Mouse (Mus musculus) midbrain, embryonic 14.5 days (tissue): ENCODE measurements at regions not wholly inside any gene's neighbourhood (a gene's known extent, or its start where the extent isn't known, plus 50 kb on each side); places are given as distances from the start of the nearest gene placed in this dataset.
A peak's percentile ranks its signal among the peaks of the same experiment; 100 is the strongest.

Experiments
- ATAC-seq: fragments of 200-750 bp; cut with Nextera tagmentation; 2 replicates; pipeline ENCODE4 v1.8.0; 2017; ENCODE audit warnings: moderate number of reproducible peaks, moderate library complexity; ENCODE audit not compliant: low FRiP score, low TSS enrichment
- DNase-seq: peaks from one replicate; pipeline ENCODE4 v3.0.0-alpha.2; 2015
- H3K27ac ChIP-seq: fragments of 300-500 bp; sonication (generic); replicated peaks from 2 replicates; pipeline ENCODE4 v1.5.1; 2014; ENCODE audit warnings: mild to moderate bottlenecking, low read depth, low read length, moderate library complexity
- H3K27me3 ChIP-seq: fragments of 300-500 bp; sonication (generic); 2 replicates; pipeline ENCODE4 v1.6.1; 2014; ENCODE audit warnings: low read length, control low read depth, mixed read lengths; ENCODE audit not compliant: control insufficient read depth, insufficient read depth
- H3K36me3 ChIP-seq: fragments of 300-500 bp; sonication (generic); 2 replicates; pipeline ENCODE4 v1.6.1; 2014; ENCODE audit warnings: low read length, control low read depth; ENCODE audit not compliant: control insufficient read depth, insufficient read depth
- H3K4me1 ChIP-seq: fragments of 300-500 bp; sonication (generic); 2 replicates; pipeline ENCODE4 v1.6.1; 2014; ENCODE audit warnings: mild to moderate bottlenecking, antibody characterized with exemption, low read length, control low read depth; ENCODE audit not compliant: control insufficient read depth, insufficient read depth
- H3K4me2 ChIP-seq: fragments of 300-500 bp; sonication (generic); 2 replicates; pipeline ENCODE4 v1.6.1; 2014; ENCODE audit warnings: mild to moderate bottlenecking, low read length, moderate library complexity
- H3K4me3 ChIP-seq: fragments of 300-500 bp; sonication (generic); replicated peaks from 2 replicates; pipeline ENCODE4 v1.5.1; 2014; ENCODE audit warnings: low read depth, low read length
- H3K9ac ChIP-seq: fragments of 300-500 bp; sonication (generic); replicated peaks from 2 replicates; pipeline ENCODE4 v1.6.1; 2014; ENCODE audit warnings: mild to moderate bottlenecking, low read length, moderate library complexity
- H3K9me3 ChIP-seq: fragments of 300-500 bp; sonication (generic); 2 replicates; pipeline ENCODE4 v1.6.1; 2016; ENCODE audit warnings: low read length, control low read depth, mixed read lengths; ENCODE audit not compliant: control insufficient read depth
- WGBS: fragments of 180-500 bp; shearing (Covaris S2); extraction: QIAGEN DNeasy Blood & Tissue Kit; methylation state at CpG from one replicate; pipeline ENCODE4 v1.1.7; 2014; 5-methylcytosine and 5-hydroxymethylcytosine counted together

DNA sequence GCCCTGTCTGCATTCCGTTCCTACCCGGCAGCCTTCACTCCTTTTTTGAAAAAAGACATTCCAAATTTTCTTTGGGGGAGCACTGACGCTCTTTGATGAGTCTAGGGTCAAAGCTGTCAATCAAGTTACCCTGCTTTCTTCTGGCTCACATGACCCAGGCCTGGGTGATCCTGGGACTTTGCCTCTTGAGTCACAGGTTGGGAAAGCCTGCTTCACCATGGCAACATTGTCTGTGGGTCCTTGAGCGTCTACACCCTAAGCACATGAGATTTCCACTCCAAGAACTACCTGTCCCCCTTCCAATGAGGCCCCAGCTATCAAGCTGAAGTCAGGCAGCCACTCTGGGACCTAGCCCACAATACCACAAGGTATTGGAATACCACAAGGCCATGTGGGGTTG, 73.5 kb downstream of the Lsm3 start:
- no peak overlapping the region for H3K4me2 ChIP-seq
- H3K27me3 ChIP-seq, result no peaks in the 10 kb centered on the region
- no peaks in the 10 kb centered on the region for H3K36me3 ChIP-seq
- no peaks in the 10 kb centered on the region for H3K9me3 ChIP-seq
- DNase-seq (no peak), ATAC-seq (no peak)
- H3K4me3 ChIP-seq, result no peak overlapping the region
- H3K27ac ChIP-seq, result no peak overlapping the region
- no peak overlapping the region for H3K9ac ChIP-seq
- 80% methylated on average over 4 of the region's 4 CpGs for WGBS
- H3K4me1 ChIP-seq, result no peaks in the 10 kb centered on the region

DNA sequence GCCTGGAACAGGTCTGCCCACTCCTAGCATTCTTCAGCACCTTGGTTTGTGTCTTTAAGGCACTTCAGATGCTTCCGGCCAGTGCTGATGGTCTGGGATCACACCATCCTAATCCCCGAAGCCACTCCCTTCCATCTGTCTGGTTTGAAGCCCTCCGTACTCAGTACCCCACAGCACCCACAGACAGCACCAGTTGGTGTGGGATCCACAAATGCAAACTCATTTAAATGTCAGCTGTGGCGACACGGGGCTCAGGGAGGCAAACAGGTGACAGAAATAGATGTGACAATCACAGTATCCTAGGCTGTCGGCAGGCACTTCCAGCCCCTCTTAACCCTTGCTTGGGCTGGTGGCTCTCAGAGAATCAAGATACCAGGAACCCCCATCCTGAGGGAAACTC, 74.7 kb downstream of the Lsm3 start:
- Histone ChIP-seq H3K36me3 (no peaks in the 10 kb centered on the region), H3K27ac (no peak overlapping the region), H3K4me1 (no peaks in the 10 kb centered on the region), H3K9ac (no peak overlapping the region), H3K4me3 (no peak overlapping the region), H3K9me3 (no peaks in the 10 kb centered on the region), H3K4me2 (no peak overlapping the region), H3K27me3 (no peaks in the 10 kb centered on the region)
- DNase-seq (no peak), ATAC-seq (no peak)
- WGBS, result 44% methylated on average over 6 of the region's 6 CpGs

DNA sequence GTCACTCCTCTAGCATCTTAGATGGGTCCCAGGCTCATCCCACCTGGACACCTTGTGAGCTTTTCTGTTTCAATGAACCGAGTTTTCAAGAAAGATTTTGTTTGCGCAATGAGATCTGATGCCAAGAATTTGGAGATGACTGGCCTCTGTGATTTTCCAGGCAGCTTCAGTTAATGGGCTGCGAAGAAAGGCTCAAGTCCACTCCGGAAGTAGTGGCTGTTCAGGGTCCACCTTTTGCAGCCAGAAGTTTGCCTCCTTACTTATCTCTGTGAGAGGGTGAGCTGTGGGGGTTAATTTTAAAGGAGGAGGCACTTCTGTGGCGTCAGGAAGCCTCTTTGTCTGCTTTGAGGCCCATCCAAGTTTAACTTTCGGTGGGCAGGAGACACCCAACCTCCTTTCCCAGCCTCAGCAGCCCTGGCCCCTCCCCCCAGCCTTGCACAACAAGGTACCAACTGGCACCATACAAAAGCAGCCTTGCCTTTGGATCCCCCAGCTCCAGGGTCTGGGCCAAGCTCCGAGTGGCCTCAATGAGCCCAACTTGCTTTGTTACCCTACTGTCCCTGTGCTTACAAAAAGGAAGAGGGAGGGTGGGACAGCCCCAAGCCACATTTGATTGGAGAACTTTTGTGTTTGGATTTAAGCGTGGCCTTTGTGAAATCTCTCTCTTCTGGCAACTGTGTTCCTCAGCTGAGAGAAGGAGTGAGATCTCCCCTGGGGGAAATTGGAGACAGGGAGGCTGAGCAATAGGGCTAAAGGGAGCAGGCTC, 75.3 kb downstream of the Lsm3 start:
- H3K4me3 ChIP-seq, result no peak overlapping the region
- DNase-seq (peak; percentile 30), ATAC-seq (no peak)
- H3K4me2 ChIP-seq, result no peak overlapping the region
- no peaks in the 10 kb centered on the region for H3K27me3 ChIP-seq
- no peaks in the 10 kb centered on the region for H3K36me3 ChIP-seq
- no peaks in the 10 kb centered on the region for H3K9me3 ChIP-seq
- H3K4me1 ChIP-seq, result no peaks in the 10 kb centered on the region
- H3K27ac ChIP-seq, result no peak overlapping the region
- no peak overlapping the region for H3K9ac ChIP-seq
- 47% methylated on average over 8 of the region's 8 CpGs for WGBS

DNA sequence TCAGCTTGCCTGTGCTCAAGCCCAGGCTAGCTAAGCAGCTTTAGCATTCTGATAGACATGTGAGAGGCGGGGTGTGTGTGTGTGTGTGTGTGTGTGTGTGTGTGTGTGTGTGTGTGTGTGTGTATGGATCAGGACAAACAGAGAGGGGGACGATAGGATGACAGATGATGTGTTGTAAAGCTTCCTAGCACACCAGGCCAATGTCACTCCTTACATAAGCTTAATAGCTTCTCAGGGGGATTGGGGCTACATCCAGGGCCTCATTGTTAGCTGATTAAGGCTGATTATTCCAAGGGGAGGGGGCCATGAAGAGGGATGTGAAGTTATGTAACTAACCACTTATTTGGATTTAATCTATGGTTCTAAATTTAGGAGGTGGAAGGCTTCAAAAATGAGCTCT, 76.9 kb downstream of the Lsm3 start:
- ATAC-seq, result no peak
- H3K4me2 ChIP-seq, result no peak overlapping the region
- DNase-seq, result no peak
- no peaks in the 10 kb centered on the region for H3K4me1 ChIP-seq
- no peaks in the 10 kb centered on the region for H3K36me3 ChIP-seq
- no peak overlapping the region for H3K4me3 ChIP-seq
- H3K27me3 ChIP-seq, result no peaks in the 10 kb centered on the region
- WGBS, result 54% methylated on average over 2 of the region's 2 CpGs
- H3K9me3 ChIP-seq, result no peaks in the 10 kb centered on the region
- H3K27ac ChIP-seq, result no peak overlapping the region
- H3K9ac ChIP-seq, result no peak overlapping the region

DNA sequence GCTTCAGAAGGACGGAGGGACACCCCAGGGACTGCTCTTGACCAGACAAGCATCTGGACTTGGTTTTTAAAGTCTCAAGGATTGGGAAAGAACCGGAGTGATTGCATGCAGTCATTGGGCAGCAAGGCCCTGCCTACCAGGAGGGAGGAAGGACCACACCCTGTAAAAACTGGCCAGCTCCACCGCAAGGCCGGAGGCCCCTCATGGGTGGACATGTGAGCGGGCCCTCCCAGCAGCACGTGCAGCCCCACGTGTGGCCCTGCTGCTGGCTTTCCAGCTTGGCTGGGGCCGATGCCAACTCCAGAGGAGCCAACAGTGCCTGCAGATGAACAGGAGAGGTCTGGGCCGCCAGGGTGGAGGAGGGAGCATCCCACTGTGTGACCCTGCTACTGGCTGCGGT, 83.2 kb downstream of the Lsm3 start:
- Histone ChIP-seq H3K4me1 (no peaks in the 10 kb centered on the region), H3K9ac (no peak overlapping the region), H3K27ac (no peak overlapping the region), H3K9me3 (no peaks in the 10 kb centered on the region), H3K36me3 (no peaks in the 10 kb centered on the region), H3K27me3 (no peaks in the 10 kb centered on the region), H3K4me2 (no peak overlapping the region), H3K4me3 (no peak overlapping the region)
- DNase-seq (peak; percentile 21), ATAC-seq (no peak; the same call in 1 of the 2 replicates)
- WGBS, result 69% methylated on average over 10 of the region's 10 CpGs

DNA sequence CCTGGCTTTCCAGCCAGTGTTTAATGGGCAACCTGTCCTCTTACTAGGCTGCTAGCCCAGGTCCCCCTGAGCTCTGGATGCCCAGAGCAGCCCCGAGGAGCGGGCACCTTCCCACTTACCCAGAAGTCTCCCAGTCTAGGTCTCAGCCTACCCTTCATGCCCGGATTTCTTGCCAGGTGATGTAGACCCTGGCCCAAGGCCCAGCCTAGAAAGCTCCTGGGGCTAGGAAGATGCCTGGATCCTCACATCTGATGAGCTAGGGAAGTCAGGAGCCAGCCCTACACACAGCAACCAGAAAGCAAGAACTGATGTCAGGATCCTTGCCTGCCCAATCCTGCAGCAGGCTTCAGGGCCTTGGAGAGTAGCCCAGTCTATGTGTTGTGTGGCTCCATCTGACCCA, 83.7 kb upstream of the Slc6a6 start:
- no peaks in the 10 kb centered on the region for H3K4me1 ChIP-seq
- H3K9ac ChIP-seq, result no peak overlapping the region
- no peak overlapping the region for H3K4me2 ChIP-seq
- no peak overlapping the region for H3K27ac ChIP-seq
- H3K9me3 ChIP-seq, result no peaks in the 10 kb centered on the region
- DNase-seq (no peak), ATAC-seq (no peak)
- no peaks in the 10 kb centered on the region for H3K27me3 ChIP-seq
- WGBS, result 92% methylated on average over 3 of the region's 3 CpGs
- no peaks in the 10 kb centered on the region for H3K36me3 ChIP-seq
- no peak overlapping the region for H3K4me3 ChIP-seq

DNA sequence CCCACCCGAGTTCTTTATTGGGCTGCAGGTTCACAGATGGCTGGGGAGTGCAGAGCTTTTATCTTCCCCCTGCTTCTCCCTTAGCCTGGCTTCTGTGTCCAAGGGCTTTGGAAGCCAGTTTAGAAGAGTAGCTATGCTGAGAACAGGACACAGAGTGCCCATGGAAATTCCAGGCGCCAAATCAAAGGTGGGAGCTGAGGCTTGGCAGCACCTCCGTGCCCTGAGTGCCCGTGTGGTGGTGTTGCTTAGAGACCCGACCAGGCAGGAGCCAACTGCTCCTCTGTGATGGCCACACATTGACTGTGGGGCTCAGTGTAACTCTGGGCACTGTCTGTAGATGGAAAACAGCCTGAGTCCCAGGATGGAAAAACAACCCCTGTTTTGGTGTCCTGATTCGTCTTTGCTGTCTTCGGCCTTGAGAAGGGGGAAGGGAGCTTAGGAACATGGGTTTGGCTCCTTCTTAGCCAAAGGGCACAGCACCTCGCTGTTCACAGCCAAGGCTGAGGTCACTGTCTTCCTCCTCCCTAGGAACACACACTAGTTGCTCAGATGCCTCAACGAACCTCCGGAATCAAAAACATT, 77.1 kb upstream of the Slc6a6 start:
- no peak for DNase-seq
- no peaks in the 10 kb centered on the region for H3K36me3 ChIP-seq
- H3K27ac ChIP-seq, result no peak overlapping the region
- 88% methylated on average over 10 of the region's 10 CpGs for WGBS
- no peaks in the 10 kb centered on the region for H3K27me3 ChIP-seq
- no peak overlapping the region for H3K9ac ChIP-seq
- H3K4me2 ChIP-seq, result no peak overlapping the region
- H3K9me3 ChIP-seq, result no peaks in the 10 kb centered on the region
- H3K4me3 ChIP-seq, result no peak overlapping the region
- no peak for ATAC-seq
- H3K4me1 ChIP-seq, result no peaks in the 10 kb centered on the region

DNA sequence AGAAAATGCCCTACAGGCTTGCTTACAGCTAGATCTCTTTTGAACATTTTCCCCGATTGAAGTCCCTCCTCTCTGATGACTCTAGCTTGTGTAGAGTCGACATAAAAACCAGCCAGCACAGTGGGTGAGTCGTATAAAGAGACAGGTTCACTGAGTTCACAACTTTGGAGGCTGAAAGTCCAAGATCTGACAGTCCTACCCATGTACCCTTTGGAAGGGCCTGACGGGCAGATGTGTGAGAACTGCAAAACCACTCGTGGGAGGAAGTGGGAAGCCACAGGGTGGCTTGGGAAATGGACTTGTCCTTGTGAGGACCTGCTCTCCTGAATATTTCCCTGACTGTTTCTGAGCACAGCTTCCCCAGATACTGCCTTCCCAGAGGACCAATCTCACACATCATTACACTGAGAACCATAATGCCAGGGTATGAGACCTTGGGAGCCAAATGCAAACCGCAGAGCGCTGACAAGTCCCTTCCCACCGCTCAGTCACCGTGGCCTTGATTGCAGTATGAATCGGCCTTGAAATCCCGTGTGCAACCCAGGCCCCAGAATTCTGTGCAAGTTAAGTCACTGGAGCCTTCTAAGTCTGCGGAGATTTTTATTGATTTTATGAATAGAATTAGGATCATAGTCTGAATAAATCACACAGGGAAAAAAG, 76.1 kb upstream of the Slc6a6 start:
- WGBS, result 85% methylated on average over 12 of the region's 12 CpGs
- no peak overlapping the region for H3K4me3 ChIP-seq
- H3K27me3 ChIP-seq, result no peaks in the 10 kb centered on the region
- no peak for DNase-seq
- H3K4me1 ChIP-seq, result no peaks in the 10 kb centered on the region
- H3K36me3 ChIP-seq, result no peaks in the 10 kb centered on the region
- H3K27ac ChIP-seq, result no peak overlapping the region
- H3K4me2 ChIP-seq, result no peak overlapping the region
- no peak for ATAC-seq
- H3K9ac ChIP-seq, result no peak overlapping the region
- 0 out of 2 replicates have a peak, but pooled peaks cover under 1% of the 10 kb centered on the region for H3K9me3 ChIP-seq

DNA sequence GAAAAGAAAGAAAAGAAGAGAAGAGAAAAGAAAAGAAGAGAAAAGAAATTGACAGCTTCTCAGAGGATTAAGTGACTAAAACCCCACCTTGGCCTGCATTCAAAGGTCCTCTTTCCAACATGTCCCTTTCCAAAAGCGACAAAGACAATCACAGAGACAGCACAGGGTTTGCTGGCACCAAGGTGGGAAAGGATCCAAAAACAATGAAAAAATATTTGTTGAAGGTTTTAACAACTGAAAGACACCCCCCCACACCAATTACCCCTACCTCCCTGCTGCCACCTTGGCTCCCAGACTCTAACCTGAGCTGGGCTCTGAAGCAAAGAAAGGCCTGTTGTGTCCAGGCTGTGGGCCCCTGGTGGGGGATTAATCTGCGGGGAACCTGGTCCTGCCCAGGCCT, 74.2 kb upstream of the Slc6a6 start:
- ATAC-seq (no peak), DNase-seq (no peak)
- H3K4me2 ChIP-seq, result no peak overlapping the region

More for the DNA sequence above, 74.2 kb upstream of the Slc6a6 start:
- Histone ChIP-seq H3K27me3 (no peaks in the 10 kb centered on the region), H3K36me3 (no peaks in the 10 kb centered on the region), H3K9me3 (0 out of 2 replicates have a peak, but pooled peaks cover 3% of the 10 kb centered on the region), H3K4me3 (no peak overlapping the region), H3K9ac (no peak overlapping the region), H3K27ac (no peak overlapping the region), H3K4me1 (no peaks in the 10 kb centered on the region)
- WGBS, result 9% methylated on average over 2 of the region's 2 CpGs
